Mouse (Mus musculus): ENCODE measurements around the gene Scoc. TPM values are rescaled to one million over a fixed set of nuclear protein-coding genes. Genes with fewer than 3 reads are reported as not detected.
"Not testable (repeated sequence)": the region's sequence is repeated elsewhere in the genome, so short reads cannot be mapped to it uniquely, and the experiment has no call there.

Gene Scoc
- polyA plus RNA-seq, 1 experiment from 2014 or later = 104 TPM

DNA sequence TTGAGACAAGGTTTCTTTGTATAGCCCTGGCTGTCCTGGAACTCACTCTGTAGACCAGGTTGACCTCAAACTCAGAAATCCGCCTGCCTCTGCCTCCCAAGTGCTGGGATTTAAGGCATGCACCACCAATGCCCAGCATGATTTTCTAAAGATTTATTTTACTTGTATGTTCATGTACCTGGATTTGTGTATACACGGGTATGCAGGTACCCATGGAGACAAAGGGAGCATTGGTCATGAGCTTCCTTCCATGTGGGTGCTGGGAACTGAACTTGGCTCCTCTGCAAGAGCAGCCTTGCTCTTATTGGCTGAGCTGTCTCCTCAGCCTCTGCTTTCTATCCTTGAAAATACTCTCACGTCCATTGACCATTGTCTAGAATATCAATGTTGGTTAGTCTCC is 29.6 kb downstream of the Scoc start:
- not testable (repeated sequence) for H3K36me3 ChIP-seq (ENCODE audit: insufficient read depth, low read length)

DNA sequence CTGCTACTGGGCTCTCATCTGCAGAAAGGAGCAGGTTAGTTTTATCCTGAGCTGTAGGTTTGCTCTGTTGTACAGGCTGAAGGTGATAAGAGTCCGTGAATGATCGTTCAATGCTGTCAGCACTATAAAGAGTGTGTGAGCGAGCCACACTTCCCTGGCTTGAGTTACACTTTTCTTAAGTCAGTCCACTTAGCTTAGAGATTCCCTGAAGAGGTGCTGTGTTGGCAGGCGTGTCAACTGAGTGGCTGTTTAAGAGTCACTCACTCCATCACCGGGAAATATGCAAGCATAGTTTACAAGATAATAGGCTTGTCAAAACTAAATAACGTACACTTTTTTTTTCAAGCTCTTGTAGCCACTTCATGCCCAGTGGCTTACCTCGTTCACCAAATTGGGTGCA is 31.2 kb downstream of the Scoc start:
- Histone ChIP-seq H3K9ac (replicated peaks; ENCODE audit: low read length) (no peak overlapping the region), H3K4me1 (ENCODE audit: insufficient read depth, low read length) (no peaks in the 10 kb centered on the region), H3K4me2 (replicated peaks; ENCODE audit: low read depth, low read length) (no peak overlapping the region), H3K9me3 (ENCODE audit: low read length) (no peaks in the 10 kb centered on the region), H3K27me3 (ENCODE audit: insufficient read depth, low read length) (no peaks in the 10 kb centered on the region), H3K36me3 (ENCODE audit: insufficient read depth, low read length) (no peaks in the 10 kb centered on the region), H3K27ac (ENCODE audit: low read length) (no peak overlapping the region), H3K4me3 (ENCODE audit: low read length) (no peak overlapping the region)
- ATAC-seq (ENCODE audit: low FRiP score, low TSS enrichment) = no peak
- WGBS = 71% methylated on average over 7 of the region's 7 CpGs

More for the DNA sequence above, 29.6 kb downstream of the Scoc start:
- H3K9me3 ChIP-seq (ENCODE audit: low read length); H3K27ac ChIP-seq (ENCODE audit: low read length); H3K4me3 ChIP-seq (ENCODE audit: low read length); H3K4me2 ChIP-seq (replicated peaks; ENCODE audit: low read depth, low read length); H3K27me3 ChIP-seq (ENCODE audit: insufficient read depth, low read length); ATAC-seq (ENCODE audit: low FRiP score, low TSS enrichment); H3K9ac ChIP-seq (replicated peaks; ENCODE audit: low read length); H3K4me1 ChIP-seq (ENCODE audit: insufficient read depth, low read length): not testable (repeated sequence)
- 92% methylated on average over 3 of the region's 3 CpGs for WGBS

DNA sequence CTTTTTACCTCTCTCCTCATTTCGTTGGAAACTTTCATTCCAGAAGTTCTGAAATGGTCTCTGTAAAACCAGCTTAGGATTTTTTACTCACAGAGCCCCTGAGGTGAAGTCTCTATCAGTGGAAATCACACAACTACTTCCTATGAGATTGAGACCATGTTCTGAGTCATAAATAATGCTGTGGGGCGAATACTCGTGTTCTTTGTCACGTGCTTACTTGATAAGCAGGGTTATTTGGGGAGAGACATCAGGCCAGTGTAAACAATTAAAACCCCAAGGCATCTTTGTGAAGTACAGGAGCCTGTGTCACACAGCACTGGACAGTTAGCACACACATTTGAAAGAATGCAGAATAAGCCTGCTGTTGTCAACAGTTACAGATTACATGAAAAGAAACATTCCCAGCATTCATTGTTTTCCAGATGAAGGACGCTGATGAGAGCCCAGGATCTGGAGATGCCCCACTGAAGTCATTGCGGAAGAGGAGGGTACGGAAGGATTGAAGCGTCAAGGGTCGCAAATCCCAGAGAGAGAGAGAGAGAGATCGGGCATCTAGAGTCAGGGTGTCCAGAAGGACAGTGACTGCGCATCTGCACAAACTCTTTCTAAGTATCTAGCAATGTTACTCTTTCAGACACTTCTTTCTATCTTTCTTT is 32.0 kb downstream of the Scoc start:
- no peaks in the 10 kb centered on the region for H3K36me3 ChIP-seq (ENCODE audit: insufficient read depth, low read length)
- no peak overlapping the region for H3K27ac ChIP-seq (ENCODE audit: low read length)
- H3K4me2 ChIP-seq (replicated peaks; ENCODE audit: low read depth, low read length) = no peak overlapping the region
- no peaks in the 10 kb centered on the region for H3K4me1 ChIP-seq (ENCODE audit: insufficient read depth, low read length)
- ATAC-seq (ENCODE audit: low FRiP score, low TSS enrichment) = no peak
- H3K9me3 ChIP-seq (ENCODE audit: low read length) = no peaks in the 10 kb centered on the region
- H3K27me3 ChIP-seq (ENCODE audit: insufficient read depth, low read length) = no peaks in the 10 kb centered on the region
- no peak overlapping the region for H3K4me3 ChIP-seq (ENCODE audit: low read length)
- no peak overlapping the region for H3K9ac ChIP-seq (replicated peaks; ENCODE audit: low read length)
- 49% methylated on average over 11 of the region's 11 CpGs for WGBS

DNA sequence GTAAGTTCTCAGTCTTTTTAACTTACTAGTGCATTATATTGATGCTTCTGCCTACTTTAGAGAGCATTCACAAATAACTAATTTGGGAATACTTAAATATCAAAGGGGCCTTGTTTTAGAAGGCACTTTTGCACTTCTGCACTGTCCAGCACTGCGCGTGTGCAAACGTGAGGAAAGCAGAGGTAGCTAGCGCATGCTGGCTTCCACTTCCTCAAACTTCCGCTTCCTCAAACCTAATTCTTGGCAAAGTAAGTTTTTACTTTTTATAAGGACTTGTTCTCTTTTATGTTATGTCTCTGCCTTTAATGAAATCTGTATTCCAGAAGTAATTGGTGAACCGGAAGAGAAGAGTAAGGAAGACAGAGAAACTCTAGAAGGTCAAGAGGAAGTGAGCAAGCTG is 33.0 kb downstream of the Scoc start:
- Histone ChIP-seq H3K9me3 (ENCODE audit: low read length) (no peaks in the 10 kb centered on the region), H3K4me3 (ENCODE audit: low read length) (no peak overlapping the region), H3K4me1 (ENCODE audit: insufficient read depth, low read length) (no peaks in the 10 kb centered on the region), H3K36me3 (ENCODE audit: insufficient read depth, low read length) (no peaks in the 10 kb centered on the region), H3K27me3 (ENCODE audit: insufficient read depth, low read length) (no peaks in the 10 kb centered on the region), H3K4me2 (replicated peaks; ENCODE audit: low read depth, low read length) (no peak overlapping the region), H3K9ac (replicated peaks; ENCODE audit: low read length) (no peak overlapping the region), H3K27ac (ENCODE audit: low read length) (no peak overlapping the region)
- no peak for ATAC-seq (ENCODE audit: low FRiP score, low TSS enrichment)
- 91% methylated on average over 6 of the region's 6 CpGs for WGBS

DNA sequence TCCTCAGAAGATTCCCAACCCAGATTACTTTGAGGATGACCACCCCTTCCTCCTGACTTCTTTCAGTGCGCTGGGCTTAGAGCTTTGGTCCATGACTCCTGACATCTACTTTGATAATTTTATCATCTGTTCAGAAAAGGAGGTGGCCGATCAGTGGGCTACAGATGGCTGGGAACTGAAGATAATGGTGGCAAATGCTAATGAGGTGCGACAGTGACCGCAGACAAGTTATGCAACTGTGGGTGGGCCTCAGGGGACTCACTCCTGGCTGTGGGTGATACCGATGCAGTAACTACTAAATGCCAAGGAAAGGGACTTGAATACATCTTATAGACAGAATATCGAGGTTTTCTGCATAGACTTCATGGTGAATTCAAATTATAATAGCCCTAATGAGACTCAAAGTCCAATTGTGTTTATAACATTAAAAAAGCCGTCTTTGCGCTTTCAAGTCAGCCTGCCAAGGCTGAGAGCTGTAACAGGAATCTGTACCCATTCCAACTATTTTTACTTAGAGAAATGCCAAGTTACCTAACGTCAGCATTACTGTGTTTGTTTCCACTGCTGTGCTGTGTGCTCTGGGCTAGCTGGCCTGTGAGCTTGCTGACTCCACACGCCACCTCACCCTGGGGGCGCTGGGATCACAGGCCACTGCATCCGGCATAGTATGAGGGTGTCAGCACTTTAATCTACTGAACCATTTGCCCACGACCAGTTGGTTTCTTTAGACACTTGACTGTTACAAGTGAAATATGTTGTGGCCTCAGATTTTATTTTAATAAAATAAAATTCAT is 35.0 kb downstream of the Scoc start:
- 67% methylated on average over 13 of the region's 13 CpGs for WGBS
- Histone ChIP-seq H3K27me3 (ENCODE audit: insufficient read depth, low read length) (no peaks in the 10 kb centered on the region), H3K36me3 (ENCODE audit: insufficient read depth, low read length) (no peaks in the 10 kb centered on the region), H3K9me3 (ENCODE audit: low read length) (no peaks in the 10 kb centered on the region), H3K4me2 (replicated peaks; ENCODE audit: low read depth, low read length) (no peak overlapping the region), H3K9ac (replicated peaks; ENCODE audit: low read length) (no peak overlapping the region), H3K27ac (ENCODE audit: low read length) (no peak overlapping the region), H3K4me1 (ENCODE audit: insufficient read depth, low read length) (no peaks in the 10 kb centered on the region), H3K4me3 (ENCODE audit: low read length) (no peak overlapping the region)
- ATAC-seq (ENCODE audit: low FRiP score, low TSS enrichment) = no peak

DNA sequence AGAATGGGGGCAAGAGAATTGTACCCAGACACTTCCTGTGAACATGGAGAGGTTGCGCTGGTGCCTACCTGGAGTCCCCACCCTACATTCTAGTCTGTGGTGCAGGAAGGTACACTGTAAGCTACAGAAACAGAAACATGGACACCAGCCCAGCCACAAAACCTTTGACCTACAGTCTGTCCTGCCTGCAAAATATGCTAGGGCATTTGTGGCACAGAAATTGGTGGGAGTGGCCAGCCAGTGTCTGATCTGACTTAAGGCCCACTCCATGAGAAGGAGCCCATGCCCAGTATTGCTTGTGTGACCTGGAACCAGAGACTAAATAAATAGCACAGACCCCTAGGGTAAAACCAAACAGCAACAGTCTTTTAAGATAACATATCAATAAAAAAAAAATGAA is 36.8 kb downstream of the Scoc start:
- Histone ChIP-seq H3K9me3 (ENCODE audit: low read length) (no peaks in the 10 kb centered on the region), H3K9ac (replicated peaks; ENCODE audit: low read length) (no peak overlapping the region), H3K4me1 (ENCODE audit: insufficient read depth, low read length) (no peaks in the 10 kb centered on the region), H3K4me3 (ENCODE audit: low read length) (no peak overlapping the region), H3K27me3 (ENCODE audit: insufficient read depth, low read length) (no peaks in the 10 kb centered on the region), H3K4me2 (replicated peaks; ENCODE audit: low read depth, low read length) (no peak overlapping the region), H3K27ac (ENCODE audit: low read length) (no peak overlapping the region), H3K36me3 (ENCODE audit: insufficient read depth, low read length) (no peaks in the 10 kb centered on the region)
- 93% methylated on average over 1 of the region's 1 CpGs for WGBS
- ATAC-seq (ENCODE audit: low FRiP score, low TSS enrichment) = no peak

DNA sequence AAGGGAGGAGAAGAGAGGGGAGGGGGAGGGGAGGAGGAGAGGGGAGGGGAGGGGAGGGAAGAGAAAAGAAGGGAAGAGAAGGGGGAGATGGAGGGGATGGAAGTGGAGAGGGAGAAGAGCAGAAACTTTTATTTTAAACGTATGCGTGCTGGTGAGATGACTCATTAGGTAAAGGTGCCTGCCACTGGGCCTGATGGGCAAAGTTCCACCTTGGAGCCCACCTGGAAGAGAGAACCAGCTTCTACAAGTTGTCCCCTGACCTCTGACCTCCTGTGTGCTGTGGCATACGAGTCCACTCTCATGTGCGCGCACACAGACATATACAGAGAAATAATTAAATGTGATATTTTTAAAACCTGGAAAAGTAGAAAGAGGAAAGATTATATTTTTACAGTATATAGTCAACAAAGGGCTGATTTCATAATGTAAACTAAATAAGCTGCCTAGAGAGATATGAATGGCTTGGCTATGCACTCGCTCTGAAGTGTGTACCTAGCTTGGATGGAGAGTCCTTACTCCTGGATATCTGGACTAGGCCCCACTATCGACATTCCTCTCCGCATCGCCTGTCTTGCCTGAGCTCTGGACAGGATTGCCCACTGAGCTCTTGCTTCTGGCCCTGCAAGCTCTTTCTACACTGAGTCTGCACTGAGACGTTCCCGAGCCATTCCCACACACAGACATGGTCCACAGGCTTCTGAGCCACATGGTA is 39.2 kb downstream of the Scoc start:
- ATAC-seq (ENCODE audit: low FRiP score, low TSS enrichment) = no peak
- H3K27ac ChIP-seq (ENCODE audit: low read length) = no peak overlapping the region

DNA sequence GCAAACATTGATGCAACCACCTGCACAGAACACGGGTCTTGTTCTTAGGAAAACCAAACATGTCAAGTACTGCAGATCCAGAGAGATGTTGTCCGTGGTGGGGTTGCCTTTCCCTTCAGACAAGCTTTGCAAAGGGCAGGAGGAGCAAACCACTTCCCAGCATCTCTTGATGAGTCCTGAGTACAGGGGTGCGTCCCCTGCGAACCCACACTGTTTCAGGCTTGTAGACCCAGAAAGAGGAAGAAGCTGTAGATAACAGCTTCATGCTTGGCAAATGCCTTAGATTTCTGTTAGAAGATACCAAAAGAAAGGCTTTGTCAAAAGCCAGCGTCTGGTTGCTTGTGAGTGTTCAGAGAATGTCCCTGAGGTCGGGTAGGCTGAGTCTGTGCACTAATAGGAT is 40.2 kb downstream of the Scoc start:
- Histone ChIP-seq H3K36me3 (ENCODE audit: insufficient read depth, low read length) (no peaks in the 10 kb centered on the region), H3K27me3 (ENCODE audit: insufficient read depth, low read length) (no peaks in the 10 kb centered on the region), H3K27ac (ENCODE audit: low read length) (no peak overlapping the region), H3K4me3 (ENCODE audit: low read length) (no peak overlapping the region), H3K9ac (replicated peaks; ENCODE audit: low read length) (no peak overlapping the region), H3K4me2 (replicated peaks; ENCODE audit: low read depth, low read length) (no peak overlapping the region), H3K4me1 (ENCODE audit: insufficient read depth, low read length) (no peaks in the 10 kb centered on the region), H3K9me3 (ENCODE audit: low read length) (no peaks in the 10 kb centered on the region)
- ATAC-seq (ENCODE audit: low FRiP score, low TSS enrichment) = no peak
- 81% methylated on average over 6 of the region's 6 CpGs for WGBS

More for the DNA sequence above, 39.2 kb downstream of the Scoc start:
- H3K9ac ChIP-seq (replicated peaks; ENCODE audit: low read length) = no peak overlapping the region
- 85% methylated on average over 11 of the region's 11 CpGs for WGBS
- H3K4me3 ChIP-seq (ENCODE audit: low read length) = no peak overlapping the region
- H3K9me3 ChIP-seq (ENCODE audit: low read length) = no peaks in the 10 kb centered on the region
- no peak overlapping the region for H3K4me2 ChIP-seq (replicated peaks; ENCODE audit: low read depth, low read length)
- H3K36me3 ChIP-seq (ENCODE audit: insufficient read depth, low read length) = no peaks in the 10 kb centered on the region
- H3K27me3 ChIP-seq (ENCODE audit: insufficient read depth, low read length) = no peaks in the 10 kb centered on the region
- no peaks in the 10 kb centered on the region for H3K4me1 ChIP-seq (ENCODE audit: insufficient read depth, low read length)

DNA sequence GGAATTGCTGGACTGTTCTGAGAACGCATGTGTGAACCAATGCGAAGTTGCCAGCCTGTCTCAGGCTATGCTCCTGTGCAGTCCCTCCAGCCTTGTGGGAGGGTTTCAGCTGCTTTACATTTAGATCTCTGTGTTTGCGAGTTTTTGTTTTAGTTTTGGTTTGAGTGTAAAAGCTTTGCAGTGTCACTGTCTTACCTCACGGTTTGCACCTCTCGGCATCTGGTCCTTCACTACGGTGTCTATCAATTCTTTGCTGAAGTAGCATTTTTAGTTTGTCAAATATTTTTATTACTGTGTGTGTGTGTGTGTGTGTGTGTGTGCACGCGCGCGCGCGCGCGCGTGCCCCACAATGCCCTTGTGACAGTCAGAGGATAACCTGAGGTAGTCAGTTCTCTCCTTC is 41.3 kb downstream of the Scoc start:
- H3K27ac ChIP-seq (ENCODE audit: low read length) = no peak overlapping the region
- no peaks in the 10 kb centered on the region for H3K9me3 ChIP-seq (ENCODE audit: low read length)
- H3K9ac ChIP-seq (replicated peaks; ENCODE audit: low read length) = no peak overlapping the region
- 92% methylated on average over 15 of the region's 15 CpGs for WGBS
- H3K27me3 ChIP-seq (ENCODE audit: insufficient read depth, low read length) = no peaks in the 10 kb centered on the region
- H3K4me2 ChIP-seq (replicated peaks; ENCODE audit: low read depth, low read length) = no peak overlapping the region
- H3K36me3 ChIP-seq (ENCODE audit: insufficient read depth, low read length) = no peaks in the 10 kb centered on the region
- no peak overlapping the region for H3K4me3 ChIP-seq (ENCODE audit: low read length)
- H3K4me1 ChIP-seq (ENCODE audit: insufficient read depth, low read length) = no peaks in the 10 kb centered on the region
- ATAC-seq (ENCODE audit: low FRiP score, low TSS enrichment) = no peak

DNA sequence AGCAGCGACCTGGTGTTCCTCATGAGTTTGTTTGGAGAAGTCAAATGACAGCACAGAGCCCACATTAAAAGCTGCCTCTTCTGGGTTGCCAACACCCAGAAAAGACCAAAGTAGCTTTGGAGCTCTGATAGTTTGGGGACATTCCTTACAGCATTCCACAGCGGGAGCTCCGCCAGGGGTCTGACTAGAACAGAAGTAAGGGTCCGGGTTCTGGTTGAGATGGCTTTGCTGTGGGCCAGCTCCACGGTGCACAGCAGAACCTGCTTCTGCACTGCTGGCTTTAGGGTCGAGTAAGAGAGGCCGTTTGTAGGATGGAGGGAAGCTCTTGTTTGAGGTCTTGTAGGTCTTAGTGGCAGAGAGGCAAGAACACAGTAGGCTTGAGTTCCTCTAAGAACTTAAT is 49.7 kb downstream of the Scoc start:
- H3K4me3 ChIP-seq (ENCODE audit: low read length) = no peak overlapping the region
- no peaks in the 10 kb centered on the region for H3K27me3 ChIP-seq (ENCODE audit: insufficient read depth, low read length)
- ATAC-seq (ENCODE audit: low FRiP score, low TSS enrichment) = no peak
- no peaks in the 10 kb centered on the region for H3K4me1 ChIP-seq (ENCODE audit: insufficient read depth, low read length)
- no peaks in the 10 kb centered on the region for H3K9me3 ChIP-seq (ENCODE audit: low read length)
- H3K27ac ChIP-seq (ENCODE audit: low read length) = no peak overlapping the region
- H3K4me2 ChIP-seq (replicated peaks; ENCODE audit: low read depth, low read length) = no peak overlapping the region
- 77% methylated on average over 7 of the region's 7 CpGs for WGBS
- no peak overlapping the region for H3K9ac ChIP-seq (replicated peaks; ENCODE audit: low read length)
- H3K36me3 ChIP-seq (ENCODE audit: insufficient read depth, low read length) = no peaks in the 10 kb centered on the region
